Mouse (Mus musculus): ENCODE results near the gene Lrfn2. TPM values are rescaled to one million over a fixed set of nuclear protein-coding genes. Genes with fewer than 3 reads are reported as not detected.
A peak's percentile ranks its signal among the peaks of the same experiment; 100 is the strongest.

The Lrfn2 gene
- polyA plus RNA-seq, 1 experiment, result not detected

DNA sequence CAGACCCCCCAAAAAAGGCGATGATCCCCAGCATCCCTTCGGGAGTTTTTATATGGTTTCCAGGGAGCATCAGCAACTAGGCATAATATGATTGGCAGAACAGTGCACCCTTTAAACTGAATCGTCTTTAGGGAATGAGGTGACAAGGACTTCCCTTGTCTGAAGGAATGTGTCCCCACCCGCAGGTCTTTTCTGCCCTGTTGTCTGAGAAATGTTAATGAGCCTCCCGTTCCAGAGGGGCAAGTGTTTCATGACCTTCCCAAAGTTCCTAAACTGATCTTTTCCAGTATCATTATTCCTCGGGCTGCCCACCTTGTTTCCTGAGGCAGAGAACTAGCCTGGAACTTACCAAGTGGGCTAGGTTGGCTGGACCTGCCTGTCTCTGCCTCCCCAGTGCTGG, 40.7 kb downstream of the Lrfn2 start:
- Histone ChIP-seq H3K27ac (ENCODE audit: insufficient read depth, low read length) (no peak overlapping the region), H3K9ac (ENCODE audit: low read depth, poor library complexity, severe bottlenecking) (no peak overlapping the region), H3K4me1 (ENCODE audit: control insufficient read depth, insufficient read depth, low read length) (peaks cover 3% of the 10 kb centered on the region), H3K9me3 (replicated peaks; ENCODE audit: control insufficient read depth, insufficient read depth, low read length, poor library complexity, severe bottlenecking) (no peaks in the 10 kb centered on the region), H3K36me3 (ENCODE audit: control insufficient read depth, insufficient read depth, low read length, poor library complexity, severe bottlenecking) (no peaks in the 10 kb centered on the region), H3K27me3 (ENCODE audit: control insufficient read depth, insufficient read depth, low read length, poor library complexity, severe bottlenecking) (no peaks in the 10 kb centered on the region), H3K4me3 (ENCODE audit: low read depth, low read length) (no peak overlapping the region)
- TF ChIP-seq CTCF (IDR thresholded peaks at IDR 0.05; ENCODE audit: low read depth, low read length), result no peak
- TF ChIP-seq POLR2A (IDR thresholded peaks at IDR 0.05; ENCODE audit: insufficient read depth, low read length), result no peak
- TF ChIP-seq EP300 (IDR thresholded peaks at IDR 0.05; ENCODE audit: insufficient read depth, low read depth, low read length), result no peak

DNA sequence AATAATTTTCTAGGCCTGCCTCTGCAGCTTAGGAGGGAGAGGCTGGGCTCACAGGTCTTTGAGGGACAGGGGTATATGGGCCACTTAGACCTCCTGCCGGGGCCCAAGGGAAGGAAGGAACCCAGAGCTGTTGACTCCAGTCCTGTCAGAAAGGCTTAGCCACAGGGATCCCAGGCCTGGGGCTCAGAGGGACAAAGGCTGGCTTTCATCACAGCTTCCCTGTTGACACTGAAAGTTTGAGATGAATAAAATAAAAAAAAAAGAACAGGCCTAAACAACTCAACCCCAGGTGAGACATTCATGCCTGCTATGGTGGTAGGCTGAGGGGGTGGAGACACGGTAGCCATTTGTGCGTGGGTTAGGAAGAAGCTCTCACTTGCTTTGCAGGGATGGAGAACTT, 41.2 kb downstream of the Lrfn2 start:
- TF ChIP-seq EP300 (IDR thresholded peaks at IDR 0.05; ENCODE audit: insufficient read depth, low read depth, low read length), result peak; percentile 69
- no peak for TF ChIP-seq CTCF (IDR thresholded peaks at IDR 0.05; ENCODE audit: low read depth, low read length)
- Histone ChIP-seq H3K9ac (ENCODE audit: low read depth, poor library complexity, severe bottlenecking) (no peak overlapping the region), H3K4me3 (ENCODE audit: low read depth, low read length) (no peak overlapping the region), H3K9me3 (replicated peaks; ENCODE audit: control insufficient read depth, insufficient read depth, low read length, poor library complexity, severe bottlenecking) (no peaks in the 10 kb centered on the region), H3K4me1 (ENCODE audit: control insufficient read depth, insufficient read depth, low read length) (peaks cover 3% of the 10 kb centered on the region), H3K27me3 (ENCODE audit: control insufficient read depth, insufficient read depth, low read length, poor library complexity, severe bottlenecking) (no peaks in the 10 kb centered on the region), H3K36me3 (ENCODE audit: control insufficient read depth, insufficient read depth, low read length, poor library complexity, severe bottlenecking) (no peaks in the 10 kb centered on the region), H3K27ac (ENCODE audit: insufficient read depth, low read length) (no peak overlapping the region)

DNA sequence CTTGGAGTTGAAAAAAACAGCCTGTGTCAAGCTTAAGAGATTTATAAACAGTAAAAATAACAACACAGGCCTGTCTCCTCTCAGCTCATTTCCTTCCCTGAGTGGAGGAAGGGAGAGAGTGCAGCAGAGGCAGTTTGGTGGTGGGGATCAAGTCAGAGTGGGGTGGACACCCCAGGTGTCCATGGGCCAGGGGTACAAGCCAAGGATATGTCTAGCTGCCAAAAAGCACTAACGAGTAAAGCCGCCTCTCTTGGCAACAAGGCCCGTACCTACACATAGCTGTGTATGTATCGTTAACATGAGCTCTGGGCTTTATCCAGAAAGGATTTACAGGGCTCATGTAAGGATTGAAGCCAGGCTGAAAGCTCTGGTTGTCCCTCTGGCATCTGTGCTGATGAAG, 42.9 kb downstream of the Lrfn2 start:
- peaks cover 3% of the 10 kb centered on the region for H3K4me1 ChIP-seq (ENCODE audit: control insufficient read depth, insufficient read depth, low read length)
- no peaks in the 10 kb centered on the region for H3K27me3 ChIP-seq (ENCODE audit: control insufficient read depth, insufficient read depth, low read length, poor library complexity, severe bottlenecking)
- H3K9ac ChIP-seq (ENCODE audit: low read depth, poor library complexity, severe bottlenecking), result no peak overlapping the region
- H3K4me3 ChIP-seq (ENCODE audit: low read depth, low read length), result no peak overlapping the region
- H3K27ac ChIP-seq (ENCODE audit: insufficient read depth, low read length), result no peak overlapping the region
- no peaks in the 10 kb centered on the region for H3K36me3 ChIP-seq (ENCODE audit: control insufficient read depth, insufficient read depth, low read length, poor library complexity, severe bottlenecking)
- TF ChIP-seq EP300 (IDR thresholded peaks at IDR 0.05; ENCODE audit: insufficient read depth, low read depth, low read length), result no peak
- TF ChIP-seq CTCF (IDR thresholded peaks at IDR 0.05; ENCODE audit: low read depth, low read length), result no peak
- TF ChIP-seq POLR2A (IDR thresholded peaks at IDR 0.05; ENCODE audit: insufficient read depth, low read length), result no peak
- H3K9me3 ChIP-seq (replicated peaks; ENCODE audit: control insufficient read depth, insufficient read depth, low read length, poor library complexity, severe bottlenecking), result no peaks in the 10 kb centered on the region

DNA sequence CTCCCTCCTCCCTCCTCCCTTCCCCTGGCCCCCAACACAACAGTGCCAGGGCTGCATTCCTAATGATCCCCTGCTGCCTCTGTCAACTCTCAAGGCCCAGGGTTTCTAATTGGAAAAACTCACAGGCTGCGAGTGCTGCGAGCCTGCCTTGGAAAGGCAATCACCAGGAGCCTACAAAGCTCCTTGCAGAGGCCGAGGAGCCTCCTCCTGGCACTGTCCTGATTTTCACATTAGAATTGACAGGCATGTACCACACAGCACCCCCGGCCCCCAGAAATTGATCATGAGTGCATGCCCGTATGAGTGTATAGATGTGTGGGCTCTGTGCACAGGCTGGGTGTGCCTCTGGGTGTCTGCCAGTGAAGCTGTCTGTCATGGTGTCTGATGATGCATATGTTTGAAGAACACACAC, 44.4 kb downstream of the Lrfn2 start:
- TF ChIP-seq POLR2A (IDR thresholded peaks at IDR 0.05; ENCODE audit: insufficient read depth, low read length), result no peak
- TF ChIP-seq EP300 (IDR thresholded peaks at IDR 0.05; ENCODE audit: insufficient read depth, low read depth, low read length), result no peak
- TF ChIP-seq CTCF (IDR thresholded peaks at IDR 0.05; ENCODE audit: low read depth, low read length), result no peak
- Histone ChIP-seq H3K27me3 (ENCODE audit: control insufficient read depth, insufficient read depth, low read length, poor library complexity, severe bottlenecking) (no peaks in the 10 kb centered on the region), H3K9ac (ENCODE audit: low read depth, poor library complexity, severe bottlenecking) (no peak overlapping the region), H3K4me3 (ENCODE audit: low read depth, low read length) (no peak overlapping the region), H3K4me1 (ENCODE audit: control insufficient read depth, insufficient read depth, low read length) (no peaks in the 10 kb centered on the region), H3K27ac (ENCODE audit: insufficient read depth, low read length) (no peak overlapping the region), H3K9me3 (replicated peaks; ENCODE audit: control insufficient read depth, insufficient read depth, low read length, poor library complexity, severe bottlenecking) (no peaks in the 10 kb centered on the region), H3K36me3 (ENCODE audit: control insufficient read depth, insufficient read depth, low read length, poor library complexity, severe bottlenecking) (no peaks in the 10 kb centered on the region)

DNA sequence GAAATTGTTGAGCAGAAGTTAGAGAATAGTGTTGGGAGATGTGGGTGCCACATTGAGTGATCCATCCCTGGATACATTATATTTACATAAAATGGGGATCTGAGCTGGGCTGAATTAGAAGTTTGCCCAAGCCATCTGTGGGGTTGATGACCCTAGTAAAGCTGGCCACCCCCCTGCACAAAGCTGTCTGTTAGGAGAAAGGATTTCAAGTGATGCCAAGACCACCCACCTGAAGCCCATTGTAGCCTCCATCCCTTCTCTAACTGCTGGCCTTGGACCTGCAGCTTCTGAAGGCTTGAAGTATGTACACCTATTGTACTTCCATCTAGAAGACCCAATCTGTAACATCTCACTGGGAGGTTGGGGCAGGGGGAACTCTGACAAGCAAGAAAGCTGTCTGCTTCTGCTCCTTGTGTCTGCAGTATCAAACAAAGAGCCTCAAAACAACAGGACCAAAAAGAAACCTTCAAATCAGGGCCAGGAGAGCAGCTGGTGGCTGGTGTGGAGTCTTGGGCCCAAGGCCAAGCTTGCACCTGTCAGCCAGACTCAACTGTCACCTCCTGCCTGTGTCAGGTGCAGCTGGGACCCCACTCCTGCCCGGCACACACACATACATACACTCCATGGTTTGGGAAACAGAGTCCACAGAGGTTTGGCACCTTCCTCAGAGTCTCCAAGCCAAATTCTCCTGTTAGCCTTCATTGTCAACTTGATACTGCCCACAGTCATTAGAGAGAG, 63.2 kb downstream of the Lrfn2 start:
- Histone ChIP-seq H3K36me3 (ENCODE audit: control insufficient read depth, insufficient read depth, low read length, poor library complexity, severe bottlenecking) (no peaks in the 10 kb centered on the region), H3K9ac (ENCODE audit: low read depth, poor library complexity, severe bottlenecking) (no peak overlapping the region), H3K4me1 (ENCODE audit: control insufficient read depth, insufficient read depth, low read length) (no peaks in the 10 kb centered on the region), H3K9me3 (replicated peaks; ENCODE audit: control insufficient read depth, insufficient read depth, low read length, poor library complexity, severe bottlenecking) (no peaks in the 10 kb centered on the region), H3K4me3 (ENCODE audit: low read depth, low read length) (no peak overlapping the region), H3K27me3 (ENCODE audit: control insufficient read depth, insufficient read depth, low read length, poor library complexity, severe bottlenecking) (no peaks in the 10 kb centered on the region), H3K27ac (ENCODE audit: insufficient read depth, low read length) (no peak overlapping the region)
- no peak for TF ChIP-seq POLR2A (IDR thresholded peaks at IDR 0.05; ENCODE audit: insufficient read depth, low read length)
- TF ChIP-seq EP300 (IDR thresholded peaks at IDR 0.05; ENCODE audit: insufficient read depth, low read depth, low read length), result no peak
- no peak for TF ChIP-seq CTCF (IDR thresholded peaks at IDR 0.05; ENCODE audit: low read depth, low read length)

DNA sequence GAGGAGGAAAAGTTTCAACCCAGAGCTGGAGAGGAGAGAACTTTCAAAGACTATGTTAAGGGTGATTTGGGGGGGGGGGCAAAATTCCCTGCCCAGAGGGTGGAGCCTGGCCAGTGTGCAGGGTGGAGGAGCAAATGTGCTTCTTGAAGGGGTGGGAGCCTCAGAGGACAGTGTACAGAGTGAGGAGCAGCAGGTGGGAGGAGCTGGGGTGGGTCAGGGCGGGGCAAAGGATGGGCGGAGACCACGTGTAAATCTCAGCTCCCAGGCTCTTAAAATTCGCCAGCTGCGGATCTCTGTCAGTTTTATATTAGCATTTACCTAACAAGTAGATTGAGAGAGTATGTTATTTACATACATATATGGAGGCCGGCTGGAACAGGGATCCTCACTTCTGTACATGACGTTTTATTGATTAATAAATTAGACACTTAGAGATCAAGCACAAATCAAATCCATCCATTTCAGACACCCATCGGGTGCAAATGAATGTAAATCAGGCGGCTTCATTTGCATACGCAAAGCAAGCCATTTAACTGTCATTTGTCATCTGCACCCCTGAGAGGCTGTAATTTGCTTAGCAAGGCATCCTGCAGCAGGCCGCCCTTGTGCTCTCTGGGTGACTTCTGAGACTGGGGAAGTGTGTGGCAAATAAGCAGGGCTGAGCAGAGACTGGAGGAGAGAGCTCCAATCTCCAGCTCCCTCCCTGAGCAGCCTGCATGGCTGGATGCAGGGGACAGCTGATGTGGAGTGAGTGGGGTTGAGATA, 67.5 kb downstream of the Lrfn2 start:
- Histone ChIP-seq H3K4me3 (ENCODE audit: low read depth, low read length) (no peak overlapping the region), H3K27me3 (ENCODE audit: control insufficient read depth, insufficient read depth, low read length, poor library complexity, severe bottlenecking) (no peaks in the 10 kb centered on the region), H3K27ac (ENCODE audit: insufficient read depth, low read length) (no peak overlapping the region), H3K36me3 (ENCODE audit: control insufficient read depth, insufficient read depth, low read length, poor library complexity, severe bottlenecking) (no peaks in the 10 kb centered on the region), H3K9ac (ENCODE audit: low read depth, poor library complexity, severe bottlenecking) (no peak overlapping the region), H3K9me3 (replicated peaks; ENCODE audit: control insufficient read depth, insufficient read depth, low read length, poor library complexity, severe bottlenecking) (no peaks in the 10 kb centered on the region), H3K4me1 (ENCODE audit: control insufficient read depth, insufficient read depth, low read length) (no peaks in the 10 kb centered on the region)
- no peak for TF ChIP-seq EP300 (IDR thresholded peaks at IDR 0.05; ENCODE audit: insufficient read depth, low read depth, low read length)
- no peak for TF ChIP-seq CTCF (IDR thresholded peaks at IDR 0.05; ENCODE audit: low read depth, low read length)
- no peak for TF ChIP-seq POLR2A (IDR thresholded peaks at IDR 0.05; ENCODE audit: insufficient read depth, low read length)
